Mouse (Mus musculus) cerebellum, adult 9-11 months (tissue): ENCODE measurements around the gene Izumo3.
"Not testable (repeated sequence)": the region's sequence is repeated elsewhere in the genome, so short reads cannot be mapped to it uniquely, and the experiment has no call there.

Experiments
- DNase-seq: peaks from one replicate; pipeline ENCODE4 v3.0.0; 2022

Izumo3 gene

GRCm38 (mm10) chr4:92147134-92147533, at the start of gene Izumo3:
TSS of gene Izumo3 (minus strand) at chr4:92147234.
- DNase-seq, result no peak

DNA sequence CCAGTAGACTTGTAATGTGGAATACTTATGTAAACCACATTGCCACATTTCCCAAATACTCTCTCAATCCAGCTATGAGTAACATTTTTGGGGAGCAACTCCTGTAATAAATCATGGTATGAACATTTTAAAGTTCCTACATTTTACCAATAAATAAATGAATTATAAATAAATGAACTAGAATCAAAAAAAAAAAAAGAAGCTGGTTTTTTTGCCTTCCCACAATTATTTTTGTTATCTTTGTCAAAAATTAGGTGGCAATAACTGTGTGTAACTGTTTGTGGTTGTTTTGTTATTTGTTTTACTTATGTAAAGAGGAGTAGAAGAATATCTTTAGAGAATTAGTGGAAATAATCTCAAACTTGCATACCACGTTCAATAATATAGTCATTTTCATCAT, 44.6 kb upstream of the Izumo3 start, which contains the start of gene Gm12666:
Gm12666 (minus strand) TSS at position 101 of the 400 bp plus-strand sequence.
- DNase-seq, result not testable (repeated sequence)

DNA sequence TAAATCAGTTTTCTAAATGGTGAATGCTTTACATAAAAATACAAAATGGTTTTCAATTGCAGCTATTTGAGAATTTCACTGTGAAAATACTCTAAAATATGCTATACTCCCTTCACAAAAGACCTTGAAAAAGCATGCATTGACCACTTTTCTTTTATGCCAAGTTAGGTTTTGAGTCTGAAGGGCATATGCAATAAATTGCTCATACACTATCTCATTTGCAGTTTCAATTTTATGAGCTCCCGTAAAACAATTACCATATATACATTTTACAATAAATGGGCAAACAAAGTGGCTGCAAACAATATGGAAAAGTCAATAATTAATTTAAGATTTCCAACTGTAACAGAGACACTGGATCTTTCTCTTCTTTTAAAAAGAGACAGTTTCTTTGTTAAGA, 5.6 kb upstream of the Izumo3 start:
- DNase-seq, result no peak

GRCm38 (mm10) chr4:92111390-92111988, 35.5 kb downstream of the Izumo3 start:
- DNase-seq, result no peak

- no peak for DNase-seq
Measured at GRCm38 (mm10) chr4:92097386-92097785, 49.6 kb downstream of the Izumo3 start.

DNA sequence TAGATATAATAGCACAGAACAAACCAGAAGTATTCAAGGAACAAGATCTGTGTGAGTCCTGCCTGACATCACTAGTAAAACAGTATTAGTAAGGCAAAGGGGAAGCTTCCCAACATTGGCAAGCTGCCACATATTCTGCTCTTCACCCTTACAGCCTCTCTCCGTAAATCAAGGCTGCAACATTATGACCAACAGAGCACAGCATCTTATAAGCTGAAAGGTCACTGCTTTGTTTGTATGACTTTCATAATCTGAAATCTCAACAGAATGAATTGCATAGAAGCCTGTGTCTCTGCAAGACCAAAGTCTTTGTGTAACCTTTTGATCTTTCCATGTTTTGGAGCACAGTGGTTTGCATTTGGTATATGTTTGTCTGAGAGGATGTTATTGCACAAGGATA, 51.1 kb downstream of the Izumo3 start:
- DNase-seq, result no peak
